Mouse (Mus musculus) liver, adult (tissue): ENCODE measurements around the gene Comt.

ENCODE experiments used
- GATA4 ChIP-seq: IDR thresholded peaks from 2 replicates; pipeline ENCODE4 v1.6.1; 2014; ENCODE audit warnings: mild to moderate bottlenecking, low read length; ENCODE audit not compliant: insufficient replicate concordance

Gene Comt

GRCm38 (mm10) chr16:18426802-18427280, at the start of gene Comt:
Comt (minus strand) TSS chr16:18426852.
- no peak for TF ChIP-seq GATA4

GRCm38 (mm10) chr16:18474021-18474420, 47.4 kb upstream of the Comt start:
- TF ChIP-seq GATA4, result no peak

GRCm38 (mm10) chr16:18472976-18473375, 46.3 kb upstream of the Comt start:
- no peak for TF ChIP-seq GATA4

GRCm38 (mm10) chr16:18472416-18472815, 45.8 kb upstream of the Comt start:
- TF ChIP-seq GATA4, result no peak

GRCm38 (mm10) chr16:18471976-18472375, 45.3 kb upstream of the Comt start:
- TF ChIP-seq GATA4, result no peak

GRCm38 (mm10) chr16:18471381-18471955, 44.8 kb upstream of the Comt start:
- TF ChIP-seq GATA4, result no peak

- no peak for TF ChIP-seq GATA4
Observed at GRCm38 (mm10) chr16:18470829-18471228, 44.2 kb upstream of the Comt start.

- no peak for TF ChIP-seq GATA4
Observed at GRCm38 (mm10) chr16:18464271-18464670, 37.6 kb upstream of the Comt start.

- no peak for TF ChIP-seq GATA4
Observed at GRCm38 (mm10) chr16:18462598-18462997, 35.9 kb upstream of the Comt start.

- no peak for TF ChIP-seq GATA4
Observed at GRCm38 (mm10) chr16:18462031-18462430, 35.4 kb upstream of the Comt start.

- no peak for TF ChIP-seq GATA4
Observed at GRCm38 (mm10) chr16:18460826-18461225, 34.2 kb upstream of the Comt start.

- TF ChIP-seq GATA4, result no peak
Observed at GRCm38 (mm10) chr16:18459955-18460370, 33.3 kb upstream of the Comt start.

GRCm38 (mm10) chr16:18459335-18459954, 32.8 kb upstream of the Comt start:
- no peak for TF ChIP-seq GATA4

GRCm38 (mm10) chr16:18458661-18459060, 32.0 kb upstream of the Comt start:
- no peak for TF ChIP-seq GATA4

GRCm38 (mm10) chr16:18455407-18455806, 28.8 kb upstream of the Comt start:
- no peak for TF ChIP-seq GATA4

- TF ChIP-seq GATA4, result no peak
Observed at GRCm38 (mm10) chr16:18453846-18454245, 27.2 kb upstream of the Comt start.

GRCm38 (mm10) chr16:18452361-18452862, 25.8 kb upstream of the Comt start:
- TF ChIP-seq GATA4, result no peak

- no peak for TF ChIP-seq GATA4
Observed at GRCm38 (mm10) chr16:18451486-18452181, 25.0 kb upstream of the Comt start.
